Mouse (Mus musculus) liver, embryonic 14.5 days (tissue): ENCODE measurements at regions not wholly inside any gene's neighbourhood (a gene's known extent, or its start where the extent isn't known, plus 50 kb on each side); places are given as distances from the start of the nearest gene placed in this dataset.

Experiments used
- ATAC-seq: fragments of 200-750 bp; cut with Nextera tagmentation; 2 replicates; pipeline ENCODE4 v1.8.0; 2017; ENCODE audit warnings: moderate number of reproducible peaks, mild to moderate bottlenecking, moderate library complexity; ENCODE audit not compliant: insufficient read depth
- DNase-seq, 3 experiments: peaks; one replicate each; pipeline ENCODE4 v3.0.0-alpha.2; 2012 to 2013; ENCODE audit warnings: low read depth in 3 of 3, low spot score in 3 of 3
- H3K27ac ChIP-seq: fragments of 300-500 bp; sonication (generic); 2 replicates; pipeline ENCODE4 v1.5.1; 2014; ENCODE audit warnings: moderate library complexity, mild to moderate bottlenecking, control low read depth, inconsistent platforms
- H3K27me3 ChIP-seq: fragments of 300-500 bp; sonication (generic); 2 replicates; pipeline ENCODE4 v1.6.1; 2014; ENCODE audit warnings: mild to moderate bottlenecking, low read length, moderate library complexity; ENCODE audit not compliant: control insufficient read depth, insufficient read depth
- H3K36me3 ChIP-seq: fragments of 300-500 bp; sonication (generic); replicated peaks from 2 replicates; pipeline ENCODE4 v1.6.1; 2014; ENCODE audit warnings: low read depth; ENCODE audit not compliant: control insufficient read depth, insufficient read depth
- H3K4me1 ChIP-seq, 2 experiments: fragments of 200-500 bp in 1 of 2; fragments of 300-500 bp in 1 of 2; sonication (generic) in 1 of 2; replicated peaks; 2 replicates each; pipeline ENCODE4 v1.6.1; 2012 to 2014; ENCODE audit warnings: antibody characterized with exemption in 1 of 2, inconsistent platforms in 1 of 2, low read length in 1 of 2; ENCODE audit not compliant: control insufficient read depth in 2 of 2, insufficient read depth in 2 of 2
- H3K4me2 ChIP-seq: fragments of 300-500 bp; sonication (generic); 2 replicates; pipeline ENCODE4 v1.6.1; 2014; ENCODE audit warnings: low read depth, mild to moderate bottlenecking, control low read depth, moderate library complexity
- H3K4me3 ChIP-seq, 2 experiments: fragments of 200-500 bp in 1 of 2; fragments of 300-500 bp in 1 of 2; sonication (generic) in 1 of 2; 2 replicates each; pipeline ENCODE4 v1.5.1; 2012 to 2014; ENCODE audit warnings: low read depth in 2 of 2, low read length in 2 of 2, mild to moderate bottlenecking in 2 of 2, control low read depth in 1 of 2, inconsistent platforms in 1 of 2, moderate library complexity in 1 of 2; ENCODE audit not compliant: insufficient read depth in 1 of 2
- H3K9ac ChIP-seq: fragments of 300-500 bp; sonication (generic); replicated peaks from 2 replicates; pipeline ENCODE4 v1.6.1; 2014; ENCODE audit warnings: mild to moderate bottlenecking, control low read depth, moderate library complexity
- H3K9me3 ChIP-seq: fragments of 300-500 bp; sonication (generic); 2 replicates; pipeline ENCODE4 v1.6.1; 2016; ENCODE audit warnings: low read length, mixed read lengths; ENCODE audit not compliant: control insufficient read depth
- CTCF ChIP-seq: IDR thresholded peaks from 2 replicates; pipeline ENCODE4 v1.5.1; 2016; ENCODE audit warnings: antibody characterized with exemption, low read depth, control low read depth
- EP300 ChIP-seq: IDR thresholded peaks from 2 replicates; pipeline ENCODE4 v1.6.1; 2016; ENCODE audit warnings: antibody characterized with exemption, low read depth
- WGBS: fragments of 180-500 bp; shearing (Covaris S2); extraction: QIAGEN DNeasy Blood & Tissue Kit; methylation state at CpG from one replicate; pipeline ENCODE4 v1.1.7; 2014; ENCODE audit not compliant: insufficient replicate concordance; 5-methylcytosine and 5-hydroxymethylcytosine counted together

DNA sequence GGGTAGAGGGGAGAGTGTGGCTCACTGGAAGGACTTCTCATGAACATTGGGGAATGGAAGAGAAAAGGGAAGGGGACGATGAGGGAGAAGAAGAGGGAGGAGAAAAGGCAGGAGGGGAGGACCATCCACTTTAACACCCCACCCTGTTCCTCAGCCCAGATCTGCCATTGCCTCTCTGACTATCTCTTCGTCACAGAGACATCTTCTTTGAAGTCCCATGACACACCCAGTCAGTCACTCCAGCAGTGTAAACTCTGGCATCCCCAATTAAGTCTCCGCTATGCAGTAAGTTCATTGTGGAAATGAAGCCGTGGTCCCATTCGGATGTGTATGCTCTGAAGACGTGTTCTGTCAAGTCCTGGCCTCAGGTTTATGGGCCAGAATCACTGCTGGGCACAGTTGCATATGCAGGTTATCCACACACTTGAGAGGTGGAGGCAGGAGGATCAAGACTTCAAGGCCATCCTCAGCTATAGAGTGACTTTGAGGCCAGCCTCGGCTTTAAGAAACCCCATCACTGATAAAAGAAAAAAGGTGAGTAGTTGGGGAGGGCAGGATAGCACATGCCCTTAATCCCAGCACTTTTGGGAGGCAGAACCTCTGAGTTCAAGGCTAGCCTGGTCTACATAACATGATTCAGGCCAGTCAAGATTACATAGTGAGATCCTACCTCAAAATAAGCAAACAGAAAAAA lies 141.0 kb upstream of the Med13l start:
- Histone ChIP-seq H3K36me3 (no peaks in the 10 kb centered on the region), H3K27ac (peak overlapping the region; percentile 95), H3K4me2 (peak overlapping the region; percentile 64), H3K9ac (peak overlapping the region; percentile 59), H3K4me1 (peaks cover 25 to 27% of the 10 kb centered on the region in 2 experiments), H3K27me3 (no peaks in the 10 kb centered on the region; the same call in 1 of the 2 replicates), H3K9me3 (no peaks in the 10 kb centered on the region), H3K4me3 (peak overlapping the region; percentile 31 to 44)
- DNase-seq (peak; percentile 60 to 68 (median 64)), ATAC-seq (peak; percentile 95)
- WGBS, result 44% methylated on average over 7 of the region's 7 CpGs
- TF ChIP-seq EP300 (peak; percentile 50), CTCF (no peak)

DNA sequence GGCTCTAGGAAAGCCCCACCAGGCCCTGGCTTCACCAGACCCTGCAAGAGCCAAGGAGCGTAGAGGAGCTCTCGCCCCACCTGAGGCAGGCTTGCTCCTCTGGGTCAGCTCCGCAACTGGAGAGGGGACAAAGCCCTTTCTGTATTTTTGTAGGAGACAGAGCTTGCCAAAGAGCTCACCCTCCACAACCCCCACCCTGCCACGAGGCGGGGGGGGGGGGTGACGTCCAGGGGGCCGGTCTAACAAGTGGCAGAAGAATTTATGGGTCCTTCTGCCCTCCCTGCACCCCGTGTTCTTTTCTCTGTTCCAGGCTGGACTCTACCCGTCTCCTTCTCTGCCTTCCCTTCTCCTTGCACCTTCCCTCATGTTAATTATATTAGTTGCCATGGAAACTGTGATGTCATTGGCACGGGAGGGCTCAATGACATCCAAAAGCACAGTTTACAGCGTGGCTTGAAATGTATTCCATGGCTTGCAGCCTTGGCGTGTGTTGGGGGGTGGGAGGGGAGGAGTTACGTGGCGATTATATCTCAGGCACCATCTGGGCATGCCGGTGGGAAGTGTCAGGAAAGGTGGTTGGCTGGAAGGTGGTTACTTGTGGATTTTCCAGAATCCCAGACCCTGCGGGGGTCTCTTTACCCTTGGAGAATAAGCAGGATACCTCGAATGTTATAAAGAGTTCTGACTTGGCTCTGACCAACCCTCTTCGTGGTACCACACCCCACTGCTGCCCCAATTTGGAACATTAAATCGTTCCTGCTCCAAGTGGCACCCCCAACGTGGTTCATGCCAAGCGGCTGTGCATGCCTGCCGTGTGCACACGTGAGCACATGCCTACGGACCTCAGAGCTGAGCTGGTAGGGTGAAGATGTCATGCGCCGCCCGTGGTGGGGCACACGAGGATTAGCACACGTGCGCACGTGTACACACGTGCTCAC lies 138.3 kb upstream of the Med13l start:
- Histone ChIP-seq H3K27me3 (peaks cover 2% of the 10 kb centered on the region), H3K9ac (no peak overlapping the region), H3K9me3 (no peaks in the 10 kb centered on the region), H3K36me3 (no peaks in the 10 kb centered on the region), H3K27ac (no peak overlapping the region), H3K4me2 (no peak overlapping the region), H3K4me1 (peaks cover 25 to 27% of the 10 kb centered on the region in 2 experiments), H3K4me3 (no peak overlapping the region)
- WGBS, result 54% methylated on average over 32 of the region's 32 CpGs
- no peak for DNase-seq
- TF ChIP-seq EP300, result no peak
- TF ChIP-seq CTCF, result no peak
- ATAC-seq, result no peak

DNA sequence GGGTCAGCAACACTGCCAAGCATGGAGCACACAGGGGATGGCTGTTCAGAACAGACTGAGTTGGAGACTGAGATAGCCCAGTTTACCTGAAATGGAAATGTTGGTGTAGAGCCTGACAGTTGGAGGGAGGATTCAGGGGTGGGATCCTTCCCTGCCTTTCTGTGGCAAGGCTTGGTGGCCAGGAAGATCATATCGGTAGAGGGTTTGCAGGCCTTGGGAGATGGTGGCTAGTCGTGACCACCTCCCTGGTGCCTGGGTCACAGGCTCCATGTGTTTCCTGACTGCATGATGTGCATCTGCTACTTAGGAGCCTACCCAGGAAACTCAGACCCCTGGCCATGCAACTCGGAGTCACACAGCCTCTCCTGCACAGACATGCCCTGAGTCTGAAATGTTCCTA lies 136.3 kb upstream of the Med13l start:
- TF ChIP-seq CTCF (no peak), EP300 (no peak)
- H3K4me1 ChIP-seq, result peaks cover 14% of the 10 kb centered on the region in 2 experiments
- no peaks in the 10 kb centered on the region for H3K9me3 ChIP-seq
- H3K27me3 ChIP-seq, result peaks cover 2% of the 10 kb centered on the region
- H3K27ac ChIP-seq, result no peak overlapping the region
- H3K36me3 ChIP-seq, result no peaks in the 10 kb centered on the region
- ATAC-seq, result no peak
- WGBS, result 45% methylated on average over 3 of the region's 3 CpGs
- no peak for DNase-seq
- no peak overlapping the region for H3K4me2 ChIP-seq
- no peak overlapping the region for H3K4me3 ChIP-seq
- H3K9ac ChIP-seq, result no peak overlapping the region

DNA sequence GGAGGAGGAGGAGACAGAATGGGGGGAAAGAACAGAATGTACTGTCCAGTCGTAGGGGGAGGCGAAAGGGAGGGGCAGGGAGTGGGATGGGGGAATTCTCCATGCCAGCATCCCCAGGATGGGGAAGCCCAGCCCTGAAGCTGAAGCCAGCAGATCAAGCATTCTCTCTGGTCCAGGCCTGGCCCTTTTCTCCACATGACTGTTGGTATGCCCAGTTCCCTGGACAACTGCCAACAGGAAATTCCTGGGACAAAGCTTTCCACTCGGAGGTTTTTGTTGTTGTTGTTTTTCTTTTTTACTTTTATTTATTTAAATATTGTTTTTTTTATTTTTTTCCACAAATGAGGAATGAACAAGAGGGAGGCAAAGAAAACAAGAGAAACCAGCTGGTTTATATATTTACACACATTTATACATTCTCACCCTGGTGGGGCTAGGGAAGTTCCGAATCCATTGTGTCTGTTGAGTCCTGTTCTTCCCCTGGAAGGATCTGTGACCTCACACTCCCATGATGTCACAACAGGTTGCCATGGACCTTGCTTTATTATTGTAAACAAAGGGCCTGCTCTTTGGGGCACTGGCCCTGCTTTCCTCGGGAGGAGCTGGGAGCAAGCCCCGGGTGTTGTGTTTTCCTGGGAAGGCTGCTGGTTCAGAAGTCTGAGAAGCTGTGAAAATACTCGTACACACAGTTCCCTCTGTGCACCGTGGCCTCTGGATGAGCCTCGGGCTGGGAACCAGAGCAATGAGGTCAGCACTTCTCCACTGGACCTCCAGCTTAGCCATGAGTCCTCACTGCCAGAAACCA lies 135.5 kb upstream of the Med13l start:
- ATAC-seq (no peak), DNase-seq (no peak)
- H3K9ac ChIP-seq, result no peak overlapping the region
- H3K27ac ChIP-seq, result no peak overlapping the region
- 33% methylated on average over 9 of the region's 9 CpGs for WGBS
- no peaks in the 10 kb centered on the region for H3K36me3 ChIP-seq
- H3K27me3 ChIP-seq, result peaks cover 2% of the 10 kb centered on the region
- H3K4me3 ChIP-seq, result no peak overlapping the region
- peaks cover 6 to 7% of the 10 kb centered on the region in 2 experiments for H3K4me1 ChIP-seq
- no peak overlapping the region for H3K4me2 ChIP-seq
- no peak for TF ChIP-seq EP300
- no peak for TF ChIP-seq CTCF
- H3K9me3 ChIP-seq, result no peaks in the 10 kb centered on the region
